Mouse (Mus musculus) C2C12 (cell line): Measurements from ENCODE around the gene Tmem256.

Experiments
- CTCF ChIP-seq: IDR thresholded peaks from one replicate; pipeline ENCODE4 v1.5.1; 2011; ENCODE audit not compliant: control insufficient read depth, insufficient read depth, insufficient read length
- MYOG ChIP-seq: IDR thresholded peaks from one replicate; pipeline ENCODE4 v1.6.1; 2011; ENCODE audit not compliant: control insufficient read depth, insufficient read length; ENCODE audit errors: extremely low read depth

GRCm38 (mm10) chr11:69837952-69838713 is at the start of gene Tmem256:
- TF ChIP-seq MYOG (no peak), CTCF (no peak)
